Mouse (Mus musculus) embryonic fibroblast, embryonic 13.5 days (primary cell): ENCODE data around the gene Gab1.

Experiments
- CTCF ChIP-seq: IDR thresholded peaks from 2 replicates; pipeline ENCODE4 v1.5.1; 2011; ENCODE audit warnings: mild to moderate bottlenecking, control low read depth, low read length, moderate library complexity, borderline replicate concordance; ENCODE audit not compliant: insufficient read depth
- POLR2A ChIP-seq: IDR thresholded peaks from 2 replicates; pipeline ENCODE4 v1.6.1; 2011; ENCODE audit warnings: low read depth, mild to moderate bottlenecking, control low read depth, low read length, moderate library complexity

DNA sequence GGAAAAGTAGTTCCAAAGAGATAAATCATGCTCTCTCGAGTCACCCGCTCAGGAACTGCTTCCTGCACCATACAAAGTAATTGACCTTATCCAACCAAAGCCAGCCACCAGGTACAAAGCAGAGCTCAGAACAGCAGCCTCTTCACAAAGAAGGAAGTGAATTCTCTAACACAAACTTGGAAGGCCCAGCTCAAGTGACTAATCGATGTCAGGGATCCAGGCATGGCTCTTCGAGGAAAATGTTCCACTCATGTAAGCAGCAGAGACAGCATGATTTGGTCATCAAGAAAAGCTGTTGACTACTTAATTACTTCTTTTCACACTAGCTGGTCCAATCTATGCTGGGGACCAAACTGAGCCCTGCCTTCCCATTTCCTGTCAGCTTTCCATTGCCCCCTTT, 69.4 kb downstream of the Gab1 start:
- TF ChIP-seq CTCF: no peak
- TF ChIP-seq POLR2A: no peak
